Mouse (Mus musculus): ENCODE results near the gene Dnajc15. TPM values are rescaled to one million over a fixed set of nuclear protein-coding genes. Genes with fewer than 3 reads are reported as not detected.

Dnajc15 gene
- total RNA-seq, 4 experiments from 2014 or later: 118 to 168 (median 150) TPM

GRCm38 (mm10) chr14:77801571-77802267, 73.2 kb downstream of the Dnajc15 start:
- DNase-seq (ENCODE audit: low spot score in 2 of 2): no peak

- no peak for DNase-seq (ENCODE audit: low spot score in 2 of 2)
Measured at GRCm38 (mm10) chr14:77796506-77796905, 78.4 kb downstream of the Dnajc15 start.

DNA sequence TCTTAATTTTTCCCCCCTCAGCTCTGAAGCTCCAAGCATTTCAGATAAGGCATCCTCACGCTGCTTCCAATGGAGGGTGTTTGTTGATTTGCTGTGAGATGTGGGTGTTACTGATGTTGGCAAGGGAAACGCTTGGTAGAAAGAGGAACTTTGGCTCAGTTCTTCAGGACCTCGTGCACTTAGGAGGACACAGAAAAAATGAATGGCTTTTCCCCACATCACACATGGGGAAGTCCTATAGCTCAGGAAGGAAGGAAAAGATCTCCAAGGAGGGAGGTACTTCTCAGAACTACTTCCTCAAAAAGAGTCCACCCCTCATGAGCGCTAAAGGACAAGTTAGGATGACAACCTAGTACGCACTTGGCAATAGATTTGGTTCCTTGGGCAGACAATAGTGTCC, 79.7 kb downstream of the Dnajc15 start:
- DNase-seq (ENCODE audit: low spot score in 2 of 2): no peak

DNA sequence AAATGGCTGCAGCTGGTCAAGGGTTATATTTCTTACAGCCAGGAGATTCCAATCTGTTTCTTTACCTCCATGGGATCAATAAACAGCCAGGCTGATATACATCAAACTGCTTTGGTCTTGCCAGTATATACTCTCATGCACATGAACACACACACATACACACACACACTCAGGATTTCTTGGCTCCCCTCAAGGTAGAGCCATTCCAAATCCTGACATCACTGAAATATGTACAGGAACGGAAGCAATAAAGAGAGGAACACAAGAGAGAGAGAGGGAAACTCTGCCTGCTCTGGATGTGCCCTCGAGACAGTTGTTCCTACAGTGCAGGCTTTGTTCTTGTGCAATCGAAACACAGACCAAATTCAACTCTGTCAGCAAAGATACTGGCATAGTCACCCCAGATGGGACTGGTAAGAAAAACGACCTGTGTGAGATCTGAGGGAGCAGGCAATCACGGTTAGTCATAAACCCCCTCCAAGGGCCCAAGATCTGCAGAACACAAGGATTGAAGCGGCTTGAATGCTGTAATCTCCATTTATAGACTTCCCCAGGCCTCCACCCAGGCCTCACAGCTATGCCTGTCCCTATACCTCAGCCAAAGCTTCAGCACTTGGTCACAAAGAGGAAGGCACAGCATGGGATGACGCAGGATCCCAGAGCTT, 80.5 kb downstream of the Dnajc15 start:
- no peak for DNase-seq (ENCODE audit: low spot score in 2 of 2)

DNA sequence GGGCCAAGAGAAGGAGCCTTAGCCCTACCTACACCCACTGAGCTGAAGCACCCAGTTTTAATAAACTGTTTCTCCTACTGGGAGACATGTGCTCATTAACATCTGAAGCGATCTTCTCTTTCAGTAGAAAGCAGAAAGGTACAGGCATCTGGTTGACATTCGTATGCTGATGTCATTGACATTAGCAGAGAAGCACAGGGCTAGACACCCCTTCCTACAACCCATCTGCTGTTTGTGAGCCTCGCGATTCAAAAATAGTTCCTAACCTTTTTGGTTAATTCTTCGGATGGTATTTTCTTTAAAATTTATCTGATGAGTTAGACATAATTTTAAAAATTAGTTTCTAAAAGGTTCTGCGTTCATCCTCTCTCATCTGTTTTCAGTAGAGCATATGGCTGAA, 81.9 kb downstream of the Dnajc15 start:
- no peak for DNase-seq (ENCODE audit: low spot score in 2 of 2)

DNA sequence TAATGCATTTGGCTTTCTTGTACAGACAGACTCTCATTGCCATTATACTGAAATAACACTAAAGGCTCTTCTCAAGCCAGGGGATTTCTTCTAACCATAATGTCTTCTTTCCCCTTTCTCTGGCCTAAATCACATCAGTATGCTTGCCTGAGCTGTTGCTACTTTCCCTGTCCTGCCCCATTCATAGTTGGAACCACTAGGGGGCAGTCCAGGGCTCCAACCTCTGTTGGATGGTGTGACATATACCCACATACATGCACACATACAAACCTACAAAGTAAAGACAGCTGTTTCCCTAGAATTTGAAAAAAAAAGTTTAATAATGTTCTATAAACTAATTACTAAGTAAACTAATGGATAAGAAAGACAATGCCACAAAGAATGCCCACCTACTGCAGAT, 91.7 kb downstream of the Dnajc15 start:
- DNase-seq (ENCODE audit: low spot score in 2 of 2): no peak

GRCm38 (mm10) chr14:77777365-77777764, 97.6 kb downstream of the Dnajc15 start:
- no peak for DNase-seq (ENCODE audit: low spot score in 2 of 2)

- DNase-seq (ENCODE audit: low spot score in 2 of 2): no peak
Measured at GRCm38 (mm10) chr14:77776005-77776531, 98.9 kb downstream of the Dnajc15 start.

DNA sequence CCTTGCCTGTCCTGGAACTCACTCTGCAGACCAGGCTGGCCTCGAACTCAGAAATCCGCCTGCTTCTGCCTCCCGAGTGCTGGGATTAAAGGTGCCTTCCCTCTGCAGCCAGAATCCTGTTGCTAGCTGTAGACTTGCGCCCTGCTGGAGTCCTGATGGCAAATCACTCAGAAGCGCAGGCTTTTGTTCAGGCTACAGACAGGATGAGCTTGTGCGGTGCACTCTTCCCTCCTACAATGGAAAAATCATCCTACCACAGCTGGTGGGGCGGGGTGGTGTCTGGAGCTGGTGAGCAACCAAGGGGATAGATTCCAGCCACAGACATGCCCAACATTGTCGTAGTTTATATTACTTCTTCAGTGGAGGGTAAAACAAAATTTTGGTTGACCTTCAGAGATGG, 101.6 kb downstream of the Dnajc15 start:
- DNase-seq (ENCODE audit: low spot score in 2 of 2): no peak

- no peak for DNase-seq (ENCODE audit: low spot score in 2 of 2)
Measured at GRCm38 (mm10) chr14:77771626-77772025, 103.3 kb downstream of the Dnajc15 start.

Other genes starting within 250 kb of the Dnajc15 start
- gene Epsti1, start 29.1 kb upstream of the Dnajc15 start, total RNA-seq (2022): under 1 TPM in 2 of 4 experiments, not detected in 2; 0.17 to 0.24 TPM
- not detected for gene Fam216b, start 213.9 kb upstream of the Dnajc15 start, total RNA-seq (2022)

Data from gastrocnemius, adult 8-10 months (tissue).